Mouse (Mus musculus) CD4-positive, CD25-positive, alpha-beta regulatory T cell, adult 4 months (primary cell): ENCODE results near the gene Prr36. TPM values are rescaled to one million over a fixed set of nuclear protein-coding genes. Genes with fewer than 3 reads are reported as not detected.
A peak's percentile ranks its signal among the peaks of the same experiment; 100 is the strongest.

Experiments
- ATAC-seq: one replicate; pipeline ENCODE4 v1.8.0; 2017
- polyA plus RNA-seq, 2 experiments: library from polyadenylated mRNA; unstranded; fragments of 100-300 nt; shearing (Covaris generic); gene quantifications; one replicate each; pipeline ENCODE4 v1.2.1; 2017

Prr36 gene
- polyA plus RNA-seq, 2 experiments from 2014 or later, result 0.49 TPM; not detected in 1

GRCm38 (mm10) chr8:4239193-4239890 lies 22.1 kb upstream of the Prr36 start:
- ATAC-seq, result peak; percentile 51

DNA sequence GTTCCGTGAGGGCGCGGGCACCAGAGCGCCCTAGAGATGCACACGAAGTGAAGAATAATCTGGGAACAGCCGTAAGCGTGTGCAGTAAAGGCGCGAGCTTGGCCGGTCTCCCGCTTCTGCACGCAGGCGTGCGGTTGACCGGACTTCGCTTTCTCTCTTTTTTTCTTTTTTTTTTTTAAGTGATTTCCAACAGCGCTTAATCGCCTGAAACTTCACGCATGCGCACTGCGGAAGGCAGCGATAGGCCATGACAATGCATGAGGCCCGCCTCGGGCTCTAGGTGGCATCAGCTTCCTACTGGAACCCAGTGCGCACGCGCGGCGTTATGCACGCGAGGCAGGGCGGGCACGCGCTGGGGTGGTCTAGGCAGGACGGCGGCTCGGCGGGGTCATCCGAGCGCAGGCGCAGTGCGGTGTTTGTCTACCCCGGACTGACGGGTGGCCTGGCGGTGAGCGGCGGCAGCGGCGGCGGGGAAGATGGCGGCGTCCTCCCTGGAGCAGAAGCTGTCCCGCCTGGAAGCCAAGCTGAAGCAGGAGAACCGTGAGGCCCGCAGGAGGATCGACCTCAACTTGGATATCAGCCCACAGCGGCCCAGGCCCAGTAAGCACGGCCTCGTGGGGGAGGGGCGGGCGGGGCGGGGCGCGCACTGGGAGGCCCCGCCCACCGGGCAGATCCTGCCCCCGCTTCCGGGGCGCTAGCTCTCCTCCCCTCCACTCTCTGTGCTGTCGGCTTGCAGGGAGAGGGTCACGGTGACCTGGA lies 21.4 kb upstream of the Prr36 start, which contains the start of the genes Map2k7 and Gm49320:
Gene Map2k7 (plus strand): TSS at position 307 of the 759 bp plus-strand sequence.
Gene Gm49320 (plus strand): TSS at position 432 of the 759 bp plus-strand sequence.
- ATAC-seq, result peak; percentile 85

GRCm38 (mm10) chr8:4237814-4238433 lies 20.7 kb upstream of the Prr36 start:
- no peak for ATAC-seq

DNA sequence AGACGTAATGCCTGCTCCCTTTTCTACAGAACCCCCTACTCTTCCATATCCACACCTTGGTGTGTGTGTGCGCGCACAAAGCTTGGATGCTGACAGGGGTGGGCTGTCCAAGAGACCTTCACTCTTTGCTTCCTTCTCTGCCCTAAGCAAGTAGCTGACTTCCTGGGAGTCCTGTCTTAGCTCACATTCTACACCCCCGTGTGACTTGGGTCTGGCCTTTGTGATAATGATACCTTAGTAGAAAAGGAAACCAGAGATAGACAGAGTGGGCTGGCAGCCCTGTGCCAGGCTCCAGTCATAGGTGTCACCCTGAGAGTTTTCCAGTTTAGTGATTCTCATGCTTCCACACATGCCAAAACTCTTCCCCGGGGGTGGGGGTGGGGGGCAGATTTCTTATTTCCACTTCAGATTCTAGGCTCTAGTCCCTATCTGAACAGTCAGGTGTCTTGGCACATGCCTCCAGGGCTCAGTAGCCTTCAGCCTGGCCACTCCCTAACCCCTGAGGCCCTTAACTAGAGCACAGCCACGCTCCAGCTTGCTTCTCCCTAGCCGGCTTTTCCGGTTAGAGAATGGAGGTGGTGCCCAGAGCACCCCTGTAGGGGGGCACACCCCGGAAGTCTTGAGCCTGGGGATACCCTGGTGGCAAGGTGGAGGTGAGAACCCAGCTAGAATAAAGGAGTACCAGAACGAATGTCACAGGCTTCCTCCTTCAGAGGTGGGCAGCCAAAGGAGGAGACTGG lies 13.5 kb upstream of the Prr36 start:
- no peak for ATAC-seq

DNA sequence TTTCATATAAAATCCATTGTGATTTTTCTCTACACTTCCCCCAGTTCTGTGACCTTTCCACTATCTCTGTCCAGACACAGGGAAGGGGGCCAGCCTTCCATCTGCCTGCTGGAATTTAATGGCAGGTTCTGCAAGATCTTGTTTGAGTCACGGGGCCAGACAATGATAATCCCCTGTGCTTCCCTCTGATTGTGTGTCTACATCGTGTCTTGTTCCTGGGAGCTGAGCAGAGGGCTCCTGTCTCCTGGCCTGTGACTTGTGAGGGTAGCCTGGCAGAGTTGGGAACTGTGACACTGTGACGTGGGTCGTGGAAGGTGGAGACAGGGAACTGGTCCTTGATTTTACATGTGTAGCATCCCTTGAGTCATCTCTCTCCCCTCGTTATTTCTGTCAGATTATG lies 12.5 kb upstream of the Prr36 start:
- no peak for ATAC-seq

- ATAC-seq, result no peak
Measured at GRCm38 (mm10) chr8:4227919-4228318, 10.7 kb upstream of the Prr36 start.

DNA sequence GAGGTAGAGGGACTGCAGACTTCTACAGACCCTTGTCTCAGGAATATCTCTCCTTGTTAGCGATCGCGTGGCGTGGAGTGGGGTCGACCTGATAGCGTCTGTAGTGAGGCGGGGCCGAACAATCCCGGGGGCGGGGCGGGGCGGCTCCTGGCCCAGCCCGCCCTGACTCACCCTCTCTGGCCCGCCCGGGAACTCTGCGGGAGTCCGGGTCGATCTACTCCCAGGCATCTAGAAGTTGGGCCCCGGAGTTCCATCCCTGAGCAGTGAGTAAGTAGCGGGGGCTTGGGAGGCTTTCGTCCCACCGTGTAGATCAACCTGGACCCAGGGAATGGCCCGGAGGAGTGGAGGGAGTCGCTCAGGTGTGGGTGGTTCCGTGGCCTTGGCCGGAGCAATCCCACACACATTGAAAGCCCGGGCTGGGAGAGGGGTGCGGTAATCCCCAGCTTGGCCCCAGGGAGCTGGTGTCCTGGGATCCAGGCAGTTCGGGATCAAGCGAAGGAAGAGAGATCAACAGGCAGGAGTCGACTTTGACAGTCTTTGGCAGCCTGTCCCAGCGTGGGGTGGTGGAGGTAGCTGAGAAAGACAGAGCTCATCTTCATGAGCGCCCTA lies 9.6 kb upstream of the Prr36 start, which contains the start of gene Lrrc8e:
Gene Lrrc8e (plus strand): TSS at position 89 of the 609 bp plus-strand sequence.
- no peak for ATAC-seq

GRCm38 (mm10) chr8:4226323-4226722 lies 9.1 kb upstream of the Prr36 start:
- no peak for ATAC-seq

DNA sequence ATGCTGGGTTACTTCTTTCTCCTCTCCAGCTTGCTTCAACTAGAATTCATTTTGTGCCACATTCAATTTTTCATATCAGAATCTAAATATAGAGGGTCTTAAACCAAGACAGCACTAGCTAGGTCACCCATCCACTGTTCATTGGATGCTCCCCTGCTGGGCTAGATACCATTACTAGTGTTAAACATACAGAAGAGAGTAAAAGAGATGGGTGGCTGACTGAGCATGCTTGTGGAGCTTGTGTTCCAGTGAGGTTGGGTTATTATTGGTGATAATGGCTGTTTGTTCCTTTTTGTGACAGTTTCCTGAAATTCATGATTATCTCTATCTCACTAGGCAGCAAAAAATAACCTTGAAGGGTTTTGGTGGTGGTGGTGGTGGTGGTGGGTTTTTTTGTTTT lies 4.8 kb upstream of the Prr36 start:
- ATAC-seq, result no peak

- ATAC-seq, result no peak
Measured at GRCm38 (mm10) chr8:4219617-4220016, 2.4 kb upstream of the Prr36 start.

DNA sequence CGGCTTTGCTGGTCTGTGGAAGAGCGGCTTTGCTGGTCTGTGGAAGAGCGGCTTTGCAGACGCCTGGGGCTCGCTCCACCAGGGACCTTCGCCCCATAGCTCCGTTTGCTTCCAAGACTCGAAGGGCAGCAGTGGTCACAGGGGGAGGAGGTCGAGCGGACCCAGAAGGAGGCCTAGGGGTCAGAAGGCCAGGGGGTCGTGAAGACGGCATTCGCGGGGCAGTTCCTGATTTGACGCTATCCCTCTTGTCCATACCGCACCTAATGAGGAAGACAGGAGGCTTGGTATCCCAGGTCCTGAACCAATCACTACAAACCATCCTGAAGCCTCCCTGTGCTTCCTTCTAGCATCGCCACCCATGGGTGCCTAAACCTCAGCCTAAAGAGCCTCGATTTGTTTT lies 963 bp downstream of the Prr36 start:
- ATAC-seq, result no peak

DNA sequence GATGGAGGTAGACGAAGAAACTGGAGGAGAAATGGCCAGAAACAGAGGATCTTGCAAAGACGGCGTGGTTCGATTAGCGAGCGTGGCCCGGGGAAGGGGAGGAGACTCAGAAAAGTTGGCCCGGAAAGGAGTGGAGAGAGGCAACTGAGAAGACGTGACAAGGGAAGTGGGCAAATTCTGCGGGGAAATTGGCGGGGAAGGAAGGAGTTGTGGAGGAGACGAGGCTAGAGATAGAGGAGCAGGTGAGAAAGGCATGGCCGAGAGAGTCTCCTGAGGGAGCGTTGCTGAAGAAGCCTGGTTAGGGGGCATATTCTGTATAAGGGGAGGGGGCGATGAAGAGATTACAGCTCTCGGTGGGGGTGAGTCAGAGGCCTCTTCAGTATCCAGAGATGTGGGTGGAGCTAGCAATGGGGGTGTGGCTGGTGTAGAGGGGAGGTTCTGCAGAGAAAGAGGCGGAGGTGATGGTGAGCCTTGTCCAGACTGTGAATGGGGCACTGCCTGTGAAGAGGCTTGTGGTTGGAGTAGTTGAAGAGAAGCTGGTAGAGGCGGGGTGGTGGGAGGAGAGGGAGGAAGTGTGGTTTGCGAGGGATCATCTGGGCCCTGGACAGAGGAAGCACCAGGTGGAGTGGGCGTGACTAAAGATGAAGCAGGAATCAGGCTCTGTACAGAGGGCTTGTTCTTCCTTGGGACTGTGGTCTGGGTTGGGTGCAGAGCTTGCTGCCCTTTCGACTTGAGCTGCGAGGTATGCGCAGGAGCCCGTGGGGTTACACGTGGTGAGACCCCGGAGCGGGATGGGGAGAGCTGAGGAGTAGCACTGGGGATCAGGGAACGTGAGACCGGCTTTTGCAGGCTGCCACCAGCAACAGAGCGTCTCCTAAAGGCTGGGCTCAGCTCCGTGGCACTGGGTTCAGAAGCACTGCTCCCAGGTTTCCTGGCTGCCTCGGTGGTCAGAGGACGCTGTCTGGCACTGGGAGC lies 3.0 kb downstream of the Prr36 start:
- ATAC-seq, result peak; percentile 71

DNA sequence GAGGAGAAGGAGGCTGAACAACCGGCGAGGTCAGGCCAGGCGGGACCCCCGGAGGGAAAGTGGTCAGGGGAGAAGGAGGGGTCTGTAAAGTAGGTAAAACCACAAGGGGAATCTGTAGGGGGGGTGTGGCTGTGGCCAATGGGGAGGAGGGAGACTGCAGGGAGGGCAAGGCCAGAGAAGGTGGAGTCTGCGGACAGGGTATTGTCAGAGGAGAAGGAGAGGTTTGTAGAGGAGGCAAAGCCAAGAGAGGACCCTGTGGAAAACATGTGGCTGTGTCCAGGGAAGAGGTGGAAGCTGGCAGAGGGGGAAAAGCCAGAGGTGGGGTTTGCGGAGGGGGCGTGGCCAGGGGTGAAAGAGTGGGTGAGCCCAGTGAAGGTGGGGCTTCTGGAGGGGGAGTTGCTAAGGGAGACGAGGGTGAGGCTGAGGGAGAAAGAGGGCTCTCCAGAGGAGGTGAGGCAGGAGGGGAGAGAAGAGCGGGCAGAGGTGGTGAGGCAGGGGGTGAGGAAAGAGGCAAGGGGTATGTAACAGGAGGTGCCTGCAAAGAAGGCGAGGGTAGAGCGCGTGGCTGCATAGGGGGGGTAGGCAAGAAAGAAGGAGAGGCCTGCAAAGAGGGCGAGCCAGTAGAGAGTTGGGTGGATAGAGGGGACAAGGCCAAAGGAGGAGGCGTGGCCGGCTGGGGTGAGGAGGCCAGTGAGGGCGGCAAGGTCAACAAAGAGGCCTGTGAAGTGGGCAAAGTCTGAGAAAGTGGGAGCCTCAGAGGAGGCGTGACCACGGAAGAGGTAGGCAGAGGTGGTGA lies 3.9 kb downstream of the Prr36 start:
- ATAC-seq, result peak; percentile 30

DNA sequence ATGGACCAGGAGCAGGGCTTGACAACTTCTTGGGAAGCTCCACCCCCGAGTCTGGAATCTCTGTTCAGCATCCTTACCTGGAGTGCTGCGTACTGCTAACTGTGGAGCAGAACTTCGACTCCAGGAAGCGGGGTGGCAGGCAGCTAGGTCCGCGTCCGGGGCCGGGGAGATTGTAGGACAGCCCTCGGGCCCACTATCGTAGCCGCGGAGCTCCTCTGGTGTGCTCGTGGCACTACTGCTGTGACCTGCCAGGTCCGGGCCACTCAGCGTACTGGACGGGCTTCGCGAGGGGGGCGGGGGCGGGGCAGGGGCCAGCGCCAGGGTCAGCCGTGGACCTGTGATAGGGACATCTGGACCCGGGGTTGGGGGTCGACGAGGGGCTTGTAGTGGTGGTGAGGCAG lies 4.5 kb downstream of the Prr36 start:
- ATAC-seq, result peak; percentile 9

DNA sequence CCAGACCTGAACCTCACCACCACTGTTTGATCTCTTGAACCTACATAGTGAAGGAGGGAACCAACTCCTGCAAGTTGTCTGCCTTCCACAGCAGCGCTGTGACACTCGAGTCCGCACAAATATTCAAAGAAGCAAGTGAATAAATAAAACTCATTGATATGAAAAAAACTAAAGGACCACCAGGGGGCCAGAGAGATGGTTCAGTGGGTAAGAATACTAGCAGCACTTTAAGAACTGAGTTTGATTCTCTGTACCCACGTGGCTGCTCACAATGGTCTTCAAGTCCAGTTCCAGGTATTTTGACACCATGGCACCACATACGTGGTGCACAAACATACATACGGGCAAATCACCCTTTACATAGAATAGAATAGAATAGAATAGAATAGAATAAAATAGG lies 6.2 kb downstream of the Prr36 start:
- no peak for ATAC-seq

DNA sequence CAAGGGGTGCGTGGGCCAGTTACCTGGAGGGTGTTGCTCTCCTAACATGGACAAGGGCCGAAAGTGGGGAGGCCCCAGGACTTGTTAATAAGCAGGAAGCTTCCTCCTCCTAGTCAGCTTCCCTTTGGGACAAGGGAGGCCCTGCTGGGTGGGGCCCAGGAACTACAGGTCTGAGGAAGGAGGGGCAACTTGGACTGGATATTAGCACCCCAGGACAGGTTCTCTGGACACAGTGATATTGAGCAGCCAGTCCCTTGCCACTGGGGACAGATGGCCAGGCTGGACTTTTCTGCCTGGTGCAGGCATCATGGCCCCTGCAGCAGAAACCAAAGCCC lies 10.3 kb downstream of the Prr36 start:
- ATAC-seq, result no peak

- ATAC-seq, result no peak
Measured at GRCm38 (mm10) chr8:4206182-4207015, 10.9 kb downstream of the Prr36 start.

DNA sequence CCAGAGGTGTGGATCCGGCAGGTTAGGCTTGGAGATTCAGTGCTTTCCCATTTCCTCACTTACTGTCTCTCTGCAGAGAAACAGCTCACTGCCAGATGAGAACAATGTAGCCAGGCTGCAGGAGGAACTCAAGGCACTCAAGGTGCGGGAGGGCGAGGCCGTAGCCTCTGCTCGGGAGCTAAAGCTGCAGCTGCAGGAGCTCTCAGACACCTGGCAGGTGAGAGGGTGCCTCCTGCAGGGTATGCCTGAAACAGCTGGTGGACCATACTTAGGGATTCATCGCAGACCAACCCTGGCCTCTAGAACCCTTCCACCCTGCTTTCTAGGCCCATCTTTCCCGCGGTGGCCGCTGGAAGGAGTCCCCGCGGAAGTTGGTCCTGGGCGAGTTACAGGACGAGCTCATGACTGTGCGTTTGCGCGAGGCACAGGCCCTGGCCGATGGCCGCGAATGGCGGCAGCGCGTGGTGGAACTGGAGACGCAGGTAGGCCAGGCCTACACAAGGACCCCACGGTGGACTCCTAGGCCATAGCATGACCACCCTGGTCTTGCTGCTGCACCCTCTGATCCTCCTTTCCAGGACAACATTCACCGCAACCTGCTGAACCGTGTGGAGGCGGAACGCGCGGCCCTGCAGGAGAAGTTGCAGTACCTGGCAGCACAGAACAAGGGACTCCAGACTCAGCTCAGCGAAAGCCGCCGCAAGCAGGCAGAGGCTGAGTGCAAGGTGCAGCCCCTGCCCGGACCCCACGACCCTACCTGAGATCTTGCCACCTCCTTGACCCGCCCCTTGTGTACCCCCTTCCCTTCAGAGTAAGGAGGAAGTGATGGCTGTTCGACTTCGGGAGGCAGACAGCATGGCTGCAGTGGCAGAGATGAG lies 11.8 kb downstream of the Prr36 start:
- ATAC-seq, result no peak
